In the genomic region with DNA sequence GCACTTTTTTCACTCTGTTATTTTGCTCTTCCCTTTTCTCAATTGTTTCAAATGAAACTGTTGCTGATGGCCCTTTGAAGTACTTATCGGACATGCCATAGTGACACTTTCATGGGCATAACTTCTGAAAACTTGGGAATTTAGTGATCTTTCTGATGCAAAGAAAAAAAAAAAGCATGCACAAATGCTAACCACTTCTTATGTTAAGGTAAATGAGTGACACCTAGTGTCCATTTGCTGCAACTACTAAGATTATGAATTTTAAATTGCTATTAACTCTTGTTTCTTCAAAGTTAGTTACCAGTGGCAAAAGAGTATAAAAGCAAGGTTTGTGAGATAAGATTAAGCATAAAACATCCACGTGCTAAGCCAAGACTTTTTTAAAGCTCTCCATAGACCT, we compare ENCODE assay signal across 8 mouse cellular contexts. TPM values are rescaled to one million over a fixed set of nuclear protein-coding genes. Genes with fewer than 3 reads are reported as not detected.
DNase-seq lines count a peak whose midpoint lies in the region.
"Had no signal": no experiment of that assay in that cellular context is flagged by ENCODE, and none has a peak within 500 bp of the region (broad histone marks: within the 10 kb centered on the region; RNA-seq: fewer than 3 reads in every experiment).

No protein-coding gene starts in this region.

- intact Hi-C loops in left cerebral cortex, postnatal 36 days (cut with DNase I) = loop anchor here (5.0 kb wide), 3 partner anchors 364 to 1009 kb away; no protein-coding TSS in a partner anchor

- DNase-seq in left cerebral cortex, adult 11 months (ENCODE audit: low spot score) = peak; percentile 16
- DNase-seq in left cerebral cortex, postnatal 36 days (ENCODE audit: low spot score in 2 of 2) = no peak
- DNase-seq in ES-CJ7 (ENCODE audit: low read depth, low spot score) (peak; percentile 47), R1 (ENCODE audit: low read depth, low spot score) (peak; percentile 24)
- peak; percentile 41 for DNase-seq in induced T-regulatory cell, adult 2 months (ENCODE audit: low read depth)
- DNase-seq in urinary bladder, postnatal 36 days (ENCODE audit: low spot score in 2 of 2) = no peak
- DNase-seq in urinary bladder, postnatal 10 days (ENCODE audit: low spot score) = no peak
- DNase-seq: liver, embryonic 13.5 days had no signal

RNA-seq across cellular contexts. Expression of a gene that starts 24.4 kb away (rescaled TPM):
- not detected for total RNA-seq in left cerebral cortex, postnatal 36 days (2021)

RNA-seq across cellular contexts. Expression of a gene that starts 35.4 kb away (rescaled TPM):
- 10 to 100 TPM; 79.9 to 80.9 TPM for total RNA-seq in left cerebral cortex, postnatal 36 days (2021)

RNA-seq across cellular contexts. Expression of a gene that starts 42.4 kb away (rescaled TPM):
- not detected for total RNA-seq in left cerebral cortex, postnatal 36 days (2021)

Comparison
In these comparisons a context has a peak if more than half of its experiments do, and no peak if none do; other contexts are left out.
1. DNase-seq: peak in left cerebral cortex, adult 11 months (single experiment), ES-CJ7 (single experiment), R1 (single experiment) and induced T-regulatory cell, adult 2 months (single experiment); none in left cerebral cortex, postnatal 36 days (0 of 2), urinary bladder, postnatal 36 days (0 of 2) and urinary bladder, postnatal 10 days (single experiment).